In the genomic region with DNA sequence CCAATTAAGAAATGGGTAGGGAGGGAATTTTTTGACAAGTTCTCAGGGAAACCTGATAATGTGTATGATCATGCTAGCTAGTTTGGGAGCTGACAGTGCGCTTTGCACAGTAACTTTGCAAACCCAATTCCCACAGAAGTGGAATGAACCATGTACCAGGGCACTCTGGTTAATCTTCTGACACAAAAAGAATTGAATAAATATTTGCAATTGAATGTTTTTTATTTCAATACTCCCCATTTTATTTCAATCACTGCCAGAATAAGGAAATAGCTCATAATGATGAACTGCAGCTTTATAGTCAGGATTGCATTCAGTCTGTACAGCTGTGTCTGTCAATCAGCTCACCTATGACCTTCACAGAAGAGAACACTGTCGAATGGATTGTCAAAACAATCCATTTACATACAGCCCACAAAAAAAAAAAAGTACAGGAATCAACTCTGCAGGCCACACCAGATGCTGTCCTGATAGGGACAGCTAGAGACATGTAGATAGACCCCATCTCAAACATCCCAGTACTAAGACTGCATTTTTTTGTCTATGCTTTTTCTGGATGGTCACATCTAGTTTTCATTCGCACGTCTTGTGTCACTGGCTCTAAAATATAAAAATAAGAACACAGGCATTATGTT, we compare ENCODE assay signal across 10 mouse cellular contexts. TPM values are rescaled to one million over a fixed set of nuclear protein-coding genes. Genes with fewer than 3 reads are reported as not detected.
DNase-seq lines count a peak whose midpoint lies in the region; ATAC-seq and TF ChIP-seq lines count a peak whose summit lies in the region.
"Had no signal": no experiment of that assay in that cellular context is flagged by ENCODE, and none has a peak within 500 bp of the region (broad histone marks: within the 10 kb centered on the region; RNA-seq: fewer than 3 reads in every experiment).

No protein-coding gene starts in this region.

- DNase-seq in liver, adult 2 months (ENCODE audit: extremely low read depth, low read depth, low spot score) = peak; percentile 15
- DNase-seq in liver = no peak
- no peak for DNase-seq in cerebellum, adult 8-10 months
- no peak for DNase-seq in kidney, postnatal 10 days
- DNase-seq in urinary bladder, postnatal 4 days (ENCODE audit: low spot score in 2 of 2) = no peak
- DNase-seq: adrenal gland, adult 8-10 months; heart, postnatal 36 days had no signal

- peak overlapping the region; percentile 53 for H3K4me2 ChIP-seq in embryonic facial prominence, embryonic 12.5 days (replicated peaks)
- peak overlapping the region; percentile 86 for H3K4me2 ChIP-seq in intestine, postnatal 0 days (replicated peaks; ENCODE audit: low read depth)
- H3K4me2 ChIP-seq in neural tube, embryonic 13.5 days = peak overlapping the region; percentile 88

- no peak for ATAC-seq in embryonic facial prominence, embryonic 12.5 days (ENCODE audit: insufficient number of reproducible peaks, insufficient read depth, low FRiP score, low TSS enrichment)
- no peak for ATAC-seq in intestine, postnatal 0 days
- no peak for ATAC-seq in neural tube, embryonic 13.5 days (ENCODE audit: low read depth)

- H3K4me1 ChIP-seq in liver, adult 2 months (ENCODE audit: control insufficient read depth, insufficient read depth, low read length) = peaks cover 4% of the 10 kb centered on the region; the same call in 1 of the 2 replicates
- H3K4me1 ChIP-seq in embryonic facial prominence, embryonic 12.5 days = peaks cover 8% of the 10 kb centered on the region; the same call in 1 of the 2 replicates
- H3K4me1 ChIP-seq in intestine, postnatal 0 days (replicated peaks; ENCODE audit: control insufficient read depth, insufficient read depth, low read length) = no peaks in the 10 kb centered on the region
- H3K4me1 ChIP-seq in neural tube, embryonic 13.5 days (replicated peaks) = peaks cover 29% of the 10 kb centered on the region

- no peaks in the 10 kb centered on the region for H3K9me3 ChIP-seq in embryonic facial prominence, embryonic 12.5 days
- H3K9me3 ChIP-seq in intestine, postnatal 0 days (ENCODE audit: control insufficient read depth) = no peaks in the 10 kb centered on the region
- H3K9me3 ChIP-seq in neural tube, embryonic 13.5 days = no peaks in the 10 kb centered on the region

- H3K9ac ChIP-seq in liver, adult 2 months (ENCODE audit: low read depth, low read length) = no peak overlapping the region
- H3K9ac ChIP-seq in embryonic facial prominence, embryonic 12.5 days = no peak overlapping the region; the same call in 1 of the 2 replicates
- no peak overlapping the region for H3K9ac ChIP-seq in intestine, postnatal 0 days (ENCODE audit: low read depth, low read length)
- H3K9ac ChIP-seq in neural tube, embryonic 13.5 days = peak overlapping the region; percentile 96

- no peak for TF ChIP-seq POLR2A in liver, adult 2 months (IDR thresholded peaks at IDR 0.05; ENCODE audit: extremely low read depth, insufficient read depth, low read length)

- peaks cover 13% of the 10 kb centered on the region for H3K36me3 ChIP-seq in liver, adult 2 months (ENCODE audit: control insufficient read depth, insufficient read depth, low read length)
- peaks cover 11% of the 10 kb centered on the region for H3K36me3 ChIP-seq in embryonic facial prominence, embryonic 12.5 days
- peaks cover 5% of the 10 kb centered on the region for H3K36me3 ChIP-seq in intestine, postnatal 0 days (ENCODE audit: control insufficient read depth, insufficient read depth)
- H3K36me3 ChIP-seq in neural tube, embryonic 13.5 days = peaks cover 19% of the 10 kb centered on the region

- H3K79me2 ChIP-seq in liver, adult 2 months (ENCODE audit: control insufficient read depth, insufficient read depth, low read length) = no peaks in the 10 kb centered on the region

- no peak overlapping the region for H3K27ac ChIP-seq in liver, adult 2 months (replicated peaks; ENCODE audit: insufficient read depth, low read depth, low read length)
- no peak overlapping the region for H3K27ac ChIP-seq in embryonic facial prominence, embryonic 12.5 days
- H3K27ac ChIP-seq in intestine, postnatal 0 days (ENCODE audit: low read depth, low read length) = no peak overlapping the region; the same call in 1 of the 2 replicates
- H3K27ac ChIP-seq in neural tube, embryonic 13.5 days (replicated peaks) = 0 out of 2 replicates have a peak overlapping the region, but pooled peaks have one; percentile 1

- no peak for TF ChIP-seq CTCF in liver, adult 2 months (IDR thresholded peaks at IDR 0.05; ENCODE audit: low read depth, low read length)
- no peak for TF ChIP-seq CTCF in intestine, postnatal 0 days (IDR thresholded peaks at IDR 0.05; ENCODE audit: low read depth)

- no peaks in the 10 kb centered on the region for H3K27me3 ChIP-seq in liver, adult 2 months (ENCODE audit: control insufficient read depth, insufficient read depth, low read length)
- H3K27me3 ChIP-seq in embryonic facial prominence, embryonic 12.5 days = no peaks in the 10 kb centered on the region
- H3K27me3 ChIP-seq in intestine, postnatal 0 days (replicated peaks; ENCODE audit: control insufficient read depth, insufficient read depth, low read length) = no peaks in the 10 kb centered on the region
- no peaks in the 10 kb centered on the region for H3K27me3 ChIP-seq in neural tube, embryonic 13.5 days

- no peak overlapping the region for H3K4me3 ChIP-seq in liver, adult 2 months (ENCODE audit: insufficient read depth, low read depth, low read length)
- peak overlapping the region; percentile 76 for H3K4me3 ChIP-seq in embryonic facial prominence, embryonic 12.5 days
- no peak overlapping the region for H3K4me3 ChIP-seq in intestine, postnatal 0 days (ENCODE audit: low read depth, low read length)
- peak overlapping the region; percentile 84 for H3K4me3 ChIP-seq in neural tube, embryonic 13.5 days

- WGBS in liver, adult 2 months = 56% methylated on average over 4 of the region's 4 CpGs
- 25% methylated on average over 4 of the region's 4 CpGs for WGBS in embryonic facial prominence, embryonic 12.5 days
- 28% methylated on average over 4 of the region's 4 CpGs for WGBS in intestine, postnatal 0 days
- 22% methylated on average over 4 of the region's 4 CpGs for WGBS in neural tube, embryonic 13.5 days

RNA-seq across cellular contexts. Expression of gene Zfp949, which starts 26.9 kb away (rescaled TPM):
- total RNA-seq in liver, adult 2 months (2014; rRNA removed) = 7.7 and 9.0 TPM in 2 replicates
- 1.7 and 2.4 TPM in 2 replicates for polyA plus RNA-seq in liver, adult 2 months (2012; rRNA removed)
- polyA plus RNA-seq in embryonic facial prominence, embryonic 12.5 days (2016; fragmentation: Nextera tagmentation; extraction: Ambion mirVana) = 12.9 and 14.2 TPM in 2 replicates
- 3.6 and 4.7 TPM in 2 replicates for polyA plus RNA-seq in intestine, postnatal 0 days (2015; fragmentation: Nextera tagmentation; extraction: Ambion mirVana)
- 18.4 and 20.7 TPM in 2 replicates for polyA plus RNA-seq in neural tube, embryonic 13.5 days (2015; fragmentation: Nextera tagmentation; extraction: Ambion mirVana)

RNA-seq across cellular contexts. Expression of gene Syncrip, which starts 38.6 kb away (rescaled TPM):
- total RNA-seq in liver, adult 2 months (2014; rRNA removed) = 21.0 and 21.3 TPM in 2 replicates
- polyA plus RNA-seq in liver, adult 2 months (2012; rRNA removed) = 2.1 and 2.3 TPM in 2 replicates
- 122 and 127 TPM in 2 replicates for polyA plus RNA-seq in embryonic facial prominence, embryonic 12.5 days (2016; fragmentation: Nextera tagmentation; extraction: Ambion mirVana)
- 34.1 and 37.5 TPM in 2 replicates for polyA plus RNA-seq in intestine, postnatal 0 days (2015; fragmentation: Nextera tagmentation; extraction: Ambion mirVana)
- polyA plus RNA-seq in neural tube, embryonic 13.5 days (2015; fragmentation: Nextera tagmentation; extraction: Ambion mirVana) = 76.1 and 85.3 TPM in 2 replicates

RNA-seq across cellular contexts. Expression of gene Trim43a, which starts 59.7 kb away (rescaled TPM):
- total RNA-seq in liver, adult 2 months (2014; rRNA removed) = 0.09 TPM in 1 of 2 replicates, not detected in the other
- not detected in 2 replicates for polyA plus RNA-seq in liver, adult 2 months (2012; rRNA removed)
- 0.20 TPM in 1 of 2 replicates, not detected in the other for polyA plus RNA-seq in embryonic facial prominence, embryonic 12.5 days (2016; fragmentation: Nextera tagmentation; extraction: Ambion mirVana)
- not detected in 2 replicates for polyA plus RNA-seq in intestine, postnatal 0 days (2015; fragmentation: Nextera tagmentation; extraction: Ambion mirVana)
- polyA plus RNA-seq in neural tube, embryonic 13.5 days (2015; fragmentation: Nextera tagmentation; extraction: Ambion mirVana) = 0.17 TPM in 1 of 2 replicates, not detected in the other

Comparison
In these comparisons a context has a peak if more than half of its experiments do, and no peak if none do; other contexts are left out.
1. H3K4me3 ChIP-seq: peak in embryonic facial prominence, embryonic 12.5 days (single experiment) and neural tube, embryonic 13.5 days (single experiment); none in liver, adult 2 months (single experiment) and intestine, postnatal 0 days (single experiment).
2. RNA of gene Syncrip, which starts 38.6 kb away (polyA plus RNA-seq): 122 to 127 TPM in embryonic facial prominence, embryonic 12.5 days, 76.1 to 85.3 TPM in neural tube, embryonic 13.5 days and 34.1 to 37.5 TPM in intestine, postnatal 0 days; 2.1 to 2.3 TPM in liver, adult 2 months; every median in the first group is over 10 times any median in the second.
3. Peak in every context shown above with its lines, with median percentiles within 50 percentile points of each other: H3K4me2 ChIP-seq.